Mouse (Mus musculus) forebrain, embryonic 13.5 days (tissue): ENCODE data around the gene Cdc34. TPM values are rescaled to one million over a fixed set of nuclear protein-coding genes. Genes with fewer than 3 reads are reported as not detected.
A peak's percentile ranks its signal among the peaks of the same experiment; 100 is the strongest.
"Not testable (repeated sequence)": the region's sequence is repeated elsewhere in the genome, so short reads cannot be mapped to it uniquely, and the experiment has no call there.

Experiments used
- ATAC-seq: fragments of 200-750 bp; cut with Nextera tagmentation; 2 replicates; pipeline ENCODE4 v1.8.0; 2017
- H3K27ac ChIP-seq: fragments of 300-500 bp; sonication (generic); 2 replicates; pipeline ENCODE4 v1.5.1; 2015; ENCODE audit warnings: inconsistent platforms, mild to moderate bottlenecking, moderate library complexity
- H3K27me3 ChIP-seq: fragments of 300-500 bp; sonication (generic); 2 replicates; pipeline ENCODE4 v1.6.1; 2015; ENCODE audit warnings: mild to moderate bottlenecking, inconsistent platforms
- H3K36me3 ChIP-seq: fragments of 300-500 bp; sonication (generic); 2 replicates; pipeline ENCODE4 v1.6.1; 2015; ENCODE audit warnings: mild to moderate bottlenecking, inconsistent platforms; ENCODE audit not compliant: poor library complexity, severe bottlenecking
- H3K4me1 ChIP-seq: fragments of 300-500 bp; sonication (generic); 2 replicates; pipeline ENCODE4 v1.6.1; 2015; ENCODE audit warnings: inconsistent platforms
- H3K4me2 ChIP-seq: fragments of 300-500 bp; sonication (generic); 2 replicates; pipeline ENCODE4 v1.6.1; 2015; ENCODE audit warnings: inconsistent platforms, mild to moderate bottlenecking, moderate library complexity
- H3K4me3 ChIP-seq: fragments of 300-500 bp; sonication (generic); 2 replicates; pipeline ENCODE4 v1.5.1; 2015; ENCODE audit warnings: mild to moderate bottlenecking, inconsistent platforms
- H3K9ac ChIP-seq: fragments of 300-500 bp; sonication (generic); 2 replicates; pipeline ENCODE4 v1.6.1; 2015; ENCODE audit warnings: mild to moderate bottlenecking, inconsistent platforms
- H3K9me3 ChIP-seq: fragments of 300-500 bp; sonication (generic); replicated peaks from 2 replicates; pipeline ENCODE4 v1.6.1; 2016; ENCODE audit warnings: inconsistent platforms
- WGBS: fragments of 180-500 bp; shearing (Covaris S2); methylation state at CpG from one replicate; pipeline ENCODE4 v1.1.7; 2015; 5-methylcytosine and 5-hydroxymethylcytosine counted together
- polyA plus RNA-seq: library from polyadenylated mRNA; unstranded; fragments of >200 nt; fragmentation: Nextera tagmentation; extraction: Ambion mirVana; gene quantifications from 2 replicates; pipeline ENCODE4 v1.2.1, GENCODE M21; 2015

Cdc34 gene
- polyA plus RNA-seq, 1 experiment from 2014 or later = 101 TPM

- H3K27ac ChIP-seq = no peak overlapping the region
- no peak overlapping the region for H3K4me3 ChIP-seq
- H3K4me2 ChIP-seq = no peak overlapping the region
- peaks cover 2% of the 10 kb centered on the region for H3K4me1 ChIP-seq
- peaks cover 6% of the 10 kb centered on the region; the same call in 1 of the 2 replicates for H3K9me3 ChIP-seq
- H3K36me3 ChIP-seq = peaks cover 56% of the 10 kb centered on the region
- no peak for ATAC-seq
- WGBS = 97% methylated on average over 3 of the region's 3 CpGs
- H3K27me3 ChIP-seq = no peaks in the 10 kb centered on the region
- H3K9ac ChIP-seq = no peak overlapping the region
Observed at GRCm38 (mm10) chr10:79689178-79689577, 7.2 kb downstream of the Cdc34 start.

DNA sequence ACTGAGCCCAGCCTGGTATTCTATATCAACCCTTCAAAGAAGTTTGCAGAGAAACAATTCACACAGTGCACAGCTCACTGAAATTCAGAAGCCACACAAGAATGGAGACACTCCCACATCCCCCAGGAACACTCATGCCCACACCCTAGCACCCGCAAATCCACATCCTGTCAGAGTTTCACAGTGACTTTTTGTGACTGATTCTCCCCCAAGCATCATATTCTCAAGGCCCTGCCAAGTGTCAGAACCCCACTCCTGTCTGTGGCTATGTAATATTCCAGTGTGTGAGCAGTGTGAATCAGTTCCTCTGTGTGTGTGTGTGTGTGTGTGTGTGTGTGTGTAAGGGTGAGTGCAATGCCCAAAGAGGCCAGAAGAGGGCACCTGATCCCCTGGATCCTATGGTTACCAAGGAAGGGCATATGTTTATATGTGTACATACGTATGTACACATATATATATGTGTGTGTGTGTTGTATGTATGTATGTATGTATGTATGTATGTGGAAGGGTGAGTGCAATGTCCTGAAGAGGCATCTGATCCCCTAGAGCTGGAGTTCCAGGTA lies 10.1 kb downstream of the Cdc34 start:
- 94% methylated on average over 2 of the region's 2 CpGs for WGBS
- H3K36me3 ChIP-seq = peaks cover 27% of the 10 kb centered on the region
- no peaks in the 10 kb centered on the region for H3K27me3 ChIP-seq
- peaks cover 6% of the 10 kb centered on the region; the same call in 1 of the 2 replicates for H3K9me3 ChIP-seq
- H3K4me2 ChIP-seq = no peak overlapping the region
- H3K4me1 ChIP-seq = peaks cover 8% of the 10 kb centered on the region; the same call in 1 of the 2 replicates
- no peak for ATAC-seq
- no peak overlapping the region for H3K27ac ChIP-seq
- no peak overlapping the region for H3K9ac ChIP-seq
- no peak overlapping the region for H3K4me3 ChIP-seq

DNA sequence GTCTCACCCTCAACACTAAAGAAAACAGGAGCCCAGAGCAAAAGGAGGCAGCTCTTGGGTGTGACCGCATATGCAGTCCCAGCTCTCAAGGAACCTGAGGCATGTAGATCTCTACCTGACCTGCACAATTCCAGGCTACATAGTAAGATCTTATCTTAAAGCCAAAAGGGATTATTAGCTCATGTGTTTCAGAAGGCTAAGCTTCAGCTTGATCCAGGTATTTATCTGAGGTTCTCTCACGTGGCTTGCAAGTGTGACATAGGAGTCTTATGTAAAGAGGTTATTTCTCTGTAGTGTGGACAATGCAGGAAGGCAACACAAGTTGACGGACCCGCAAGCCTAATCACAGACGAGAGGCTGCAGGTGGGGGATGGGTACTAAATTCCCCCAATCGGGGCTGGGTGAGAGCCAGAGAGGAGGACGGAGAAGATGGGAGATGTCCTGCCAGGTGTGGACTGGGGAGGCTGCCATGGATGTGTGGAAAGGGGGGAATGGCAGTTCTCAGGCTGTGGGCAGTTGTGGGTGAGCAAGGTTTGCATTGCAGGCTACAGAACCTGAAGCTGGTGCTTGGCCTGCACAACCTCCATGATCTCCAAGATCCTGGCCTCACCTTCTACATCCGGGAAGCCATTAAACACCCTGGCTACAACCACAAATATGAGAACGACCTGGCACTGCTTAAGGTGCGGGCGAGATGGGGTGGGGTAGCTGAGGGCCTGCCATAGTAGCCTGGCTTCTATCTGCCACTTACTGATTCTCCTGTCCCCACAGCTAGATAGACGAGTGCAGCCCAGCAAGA lies 11.8 kb downstream of the Cdc34 start:
- H3K4me3 ChIP-seq = no peak overlapping the region
- WGBS = 75% methylated on average over 12 of the region's 12 CpGs
- H3K4me2 ChIP-seq = no peak overlapping the region
- H3K36me3 ChIP-seq = peaks cover 10% of the 10 kb centered on the region
- H3K4me1 ChIP-seq = peaks cover 8% of the 10 kb centered on the region; the same call in 1 of the 2 replicates
- H3K9me3 ChIP-seq = peaks cover 6% of the 10 kb centered on the region; the same call in 1 of the 2 replicates
- H3K27ac ChIP-seq = no peak overlapping the region
- no peaks in the 10 kb centered on the region for H3K27me3 ChIP-seq
- H3K9ac ChIP-seq = no peak overlapping the region
- ATAC-seq = no peak

DNA sequence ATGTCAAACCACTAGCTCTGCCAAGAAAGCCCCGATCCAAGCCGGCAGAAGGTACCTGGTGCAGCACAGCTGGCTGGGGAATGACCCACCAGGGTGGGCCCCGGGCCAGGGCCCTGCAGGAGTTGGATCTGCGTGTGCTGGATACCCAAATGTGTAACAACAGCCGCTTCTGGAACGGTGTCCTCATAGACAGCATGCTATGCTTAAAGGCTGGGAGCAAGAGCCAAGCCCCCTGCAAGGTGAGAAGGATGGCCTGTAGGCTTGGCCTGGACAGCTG lies 12.3 kb downstream of the Cdc34 start:
- 89% methylated on average over 6 of the region's 6 CpGs for WGBS

GRCm38 (mm10) chr10:79695231-79696128 lies 13.5 kb downstream of the Cdc34 start:
- H3K4me2 ChIP-seq = no peak overlapping the region; the same call in 1 of the 2 replicates
- no peak overlapping the region; the same call in 1 of the 2 replicates for H3K9ac ChIP-seq
- 69% methylated on average over 13 of the region's 13 CpGs for WGBS
- H3K4me3 ChIP-seq = no peak overlapping the region
- H3K27ac ChIP-seq = no peak overlapping the region
- peaks cover 6% of the 10 kb centered on the region; the same call in 1 of the 2 replicates for H3K9me3 ChIP-seq
- H3K4me1 ChIP-seq = peaks cover 8% of the 10 kb centered on the region; the same call in 1 of the 2 replicates
- H3K36me3 ChIP-seq = no peaks in the 10 kb centered on the region
- H3K27me3 ChIP-seq = no peaks in the 10 kb centered on the region
- peak; percentile 59; the same call in 1 of the 2 replicates for ATAC-seq

More for the DNA sequence above, 12.3 kb downstream of the Cdc34 start:
- Histone ChIP-seq H3K27ac (no peak overlapping the region), H3K9me3 (peaks cover 6% of the 10 kb centered on the region; the same call in 1 of the 2 replicates), H3K27me3 (no peaks in the 10 kb centered on the region), H3K4me1 (peaks cover 8% of the 10 kb centered on the region; the same call in 1 of the 2 replicates), H3K4me2 (no peak overlapping the region), H3K4me3 (no peak overlapping the region), H3K36me3 (peaks cover 5% of the 10 kb centered on the region), H3K9ac (no peak overlapping the region)
- ATAC-seq = no peak

DNA sequence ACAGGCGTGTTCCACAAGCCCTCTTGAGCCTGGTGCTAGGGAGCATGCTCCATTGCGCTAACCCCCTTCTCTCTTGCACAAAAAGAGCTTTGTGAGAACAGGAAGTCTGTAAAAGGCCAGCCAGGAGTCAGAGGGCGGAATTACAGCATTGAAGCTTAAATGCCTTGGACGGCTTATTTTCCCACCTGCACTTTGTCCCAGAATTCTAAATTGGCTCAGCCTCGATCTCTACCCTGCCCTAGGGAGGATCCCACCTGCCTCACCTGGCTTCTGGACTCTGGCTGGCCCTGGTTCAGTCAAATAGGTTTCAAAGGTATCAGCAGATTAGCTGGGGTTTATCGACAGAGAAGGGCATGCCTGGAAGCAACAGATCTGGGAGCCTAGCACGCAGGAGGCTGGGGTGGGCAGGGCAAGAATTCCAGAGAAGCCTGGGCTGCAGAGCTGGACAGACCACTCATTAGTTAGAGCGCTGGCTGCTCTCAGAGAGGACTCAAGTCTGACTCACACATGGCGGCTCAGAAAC lies 14.2 kb downstream of the Cdc34 start:
- Histone ChIP-seq H3K27me3 (no peaks in the 10 kb centered on the region), H3K4me1 (peaks cover 8% of the 10 kb centered on the region; the same call in 1 of the 2 replicates), H3K27ac (no peak overlapping the region), H3K4me3 (no peak overlapping the region), H3K9ac (no peak overlapping the region; the same call in 1 of the 2 replicates), H3K36me3 (no peaks in the 10 kb centered on the region), H3K9me3 (peaks cover 6% of the 10 kb centered on the region; the same call in 1 of the 2 replicates), H3K4me2 (no peak overlapping the region)
- WGBS = 68% methylated on average over 9 of the region's 9 CpGs
- no peak for ATAC-seq

GRCm38 (mm10) chr10:79697916-79698315 lies 15.9 kb downstream of the Cdc34 start:
- Histone ChIP-seq H3K27me3 (no peaks in the 10 kb centered on the region), H3K36me3 (no peaks in the 10 kb centered on the region), H3K4me2 (no peak overlapping the region), H3K9ac (no peak overlapping the region), H3K9me3 (no peaks in the 10 kb centered on the region), H3K27ac (no peak overlapping the region), H3K4me3 (no peak overlapping the region), H3K4me1 (peaks cover 8% of the 10 kb centered on the region; the same call in 1 of the 2 replicates)
- no peak for ATAC-seq
- WGBS = 87% methylated on average over 6 of the region's 6 CpGs

DNA sequence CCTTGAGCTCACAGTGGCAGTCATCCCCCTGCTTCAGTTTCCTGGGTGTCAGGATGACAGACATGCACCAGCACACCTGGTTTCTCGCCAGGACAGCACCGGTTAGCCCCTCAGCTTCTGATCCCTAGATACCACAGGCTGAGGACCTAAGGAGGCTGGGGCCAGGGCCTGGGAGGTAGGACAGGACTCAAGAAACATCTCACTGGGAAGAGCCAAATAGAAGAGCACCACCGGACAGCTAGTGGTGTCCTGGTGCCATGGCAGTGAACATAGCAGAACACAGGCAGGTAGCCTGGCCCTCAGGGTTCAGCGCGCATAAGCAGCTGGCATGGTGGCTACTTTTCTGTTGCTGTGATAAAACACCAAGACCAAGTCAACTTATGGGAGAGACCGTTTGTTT lies 16.5 kb downstream of the Cdc34 start:
- no peak overlapping the region for H3K9ac ChIP-seq
- H3K27ac ChIP-seq = no peak overlapping the region
- H3K4me2 ChIP-seq = no peak overlapping the region
- no peaks in the 10 kb centered on the region for H3K27me3 ChIP-seq
- H3K9me3 ChIP-seq = no peaks in the 10 kb centered on the region
- WGBS = 92% methylated on average over 6 of the region's 6 CpGs
- no peak for ATAC-seq
- peaks cover 8% of the 10 kb centered on the region; the same call in 1 of the 2 replicates for H3K4me1 ChIP-seq
- H3K36me3 ChIP-seq = no peaks in the 10 kb centered on the region
- H3K4me3 ChIP-seq = no peak overlapping the region

- H3K36me3 ChIP-seq = no peaks in the 10 kb centered on the region
- H3K4me1 ChIP-seq = peaks cover 9% of the 10 kb centered on the region
- 0 out of 2 replicates have a peak overlapping the region, but pooled peaks have one; percentile 9 for H3K9ac ChIP-seq
- H3K27me3 ChIP-seq = no peaks in the 10 kb centered on the region
- H3K27ac ChIP-seq = no peak overlapping the region
- H3K9me3 ChIP-seq = no peaks in the 10 kb centered on the region
- WGBS = 54% methylated on average over 7 of the region's 7 CpGs
- no peak overlapping the region for H3K4me3 ChIP-seq
- ATAC-seq = no peak
- H3K4me2 ChIP-seq = no peak overlapping the region
Observed at GRCm38 (mm10) chr10:79700676-79701075, 18.7 kb downstream of the Cdc34 start.

- no peak overlapping the region for H3K4me2 ChIP-seq
- no peaks in the 10 kb centered on the region for H3K9me3 ChIP-seq
- ATAC-seq = no peak
- peaks cover 6% of the 10 kb centered on the region; the same call in 1 of the 2 replicates for H3K36me3 ChIP-seq
- H3K4me1 ChIP-seq = peaks cover 18% of the 10 kb centered on the region
- H3K27ac ChIP-seq = no peak overlapping the region
- H3K4me3 ChIP-seq = no peak overlapping the region
- peak overlapping the region; percentile 9; the same call in 1 of the 2 replicates for H3K9ac ChIP-seq
- no peaks in the 10 kb centered on the region for H3K27me3 ChIP-seq
- 76% methylated on average over 10 of the region's 10 CpGs for WGBS
Observed at GRCm38 (mm10) chr10:79701443-79702129, 19.6 kb downstream of the Cdc34 start.

GRCm38 (mm10) chr10:79702970-79703369 lies 21.0 kb downstream of the Cdc34 start:
- H3K4me2 ChIP-seq, ATAC-seq, H3K4me3 ChIP-seq, H3K9me3 ChIP-seq, H3K27ac ChIP-seq, H3K27me3 ChIP-seq, H3K9ac ChIP-seq: not testable (repeated sequence)
- peaks cover 30% of the 10 kb centered on the region for H3K4me1 ChIP-seq
- peaks cover 14% of the 10 kb centered on the region; the same call in 1 of the 2 replicates for H3K36me3 ChIP-seq
- WGBS = 85% methylated on average over 4 of the region's 4 CpGs
